Mouse (Mus musculus): ENCODE measurements around the gene Esp22. TPM values are rescaled to one million over a fixed set of nuclear protein-coding genes. Genes with fewer than 3 reads are reported as not detected.
"Not testable (repeated sequence)": the region's sequence is repeated elsewhere in the genome, so short reads cannot be mapped to it uniquely, and the experiment has no call there.

Esp22 gene
- not detected in 2 replicates for polyA plus RNA-seq (2016; fragmentation: Nextera tagmentation; extraction: Ambion mirVana)

- Histone ChIP-seq H3K4me2 (no peak within 1 kb of the TSS), H3K36me3 (no peaks in the 10 kb centered on the region), H3K9me3 (replicated peaks) (no peaks in the 10 kb centered on the region; the same call in 1 of the 2 replicates), H3K27me3 (replicated peaks) (no peaks in the 10 kb centered on the region), H3K4me1 (no peaks in the 10 kb centered on the region), H3K4me3 (no peak within 1 kb of the TSS), H3K27ac (no peak within 1 kb of the TSS), H3K9ac (no peak within 1 kb of the TSS)
- 84% methylated on average over 1 of the region's 1 CpGs for WGBS (ENCODE audit: insufficient replicate concordance)
- no peak for ATAC-seq
Observed at GRCm38 (mm10) chr17:39095034-39095433, at the start of gene Esp22. Gene Esp22 (plus strand): TSS chr17:39095334.

GRCm38 (mm10) chr17:39063641-39064040, 31.5 kb upstream of the Esp22 start:
- Histone ChIP-seq H3K4me1 (no peaks in the 10 kb centered on the region), H3K27me3 (replicated peaks) (no peaks in the 10 kb centered on the region), H3K9ac (no peak overlapping the region), H3K4me3 (no peak overlapping the region), H3K9me3 (replicated peaks) (peaks cover 10% of the 10 kb centered on the region), H3K27ac (no peak overlapping the region), H3K36me3 (no peaks in the 10 kb centered on the region), H3K4me2 (no peak overlapping the region)
- ATAC-seq = no peak

GRCm38 (mm10) chr17:39076937-39077336, 18.2 kb upstream of the Esp22 start, which contains the start of gene Esp23:
Gene Esp23 (minus strand): TSS chr17:39077037.
- H3K9me3 ChIP-seq (replicated peaks) = 0 out of 2 replicates have a peak, but pooled peaks cover 4% of the 10 kb centered on the region
- H3K36me3 ChIP-seq = no peaks in the 10 kb centered on the region
- H3K27ac ChIP-seq = no peak within 1 kb of the TSS
- H3K27me3 ChIP-seq (replicated peaks) = no peaks in the 10 kb centered on the region
- 49% methylated on average over 1 of the region's 1 CpGs for WGBS (ENCODE audit: insufficient replicate concordance)
- no peak within 1 kb of the TSS for H3K9ac ChIP-seq
- no peak for ATAC-seq
- no peak within 1 kb of the TSS for H3K4me3 ChIP-seq
- no peak within 1 kb of the TSS for H3K4me2 ChIP-seq
- H3K4me1 ChIP-seq = no peaks in the 10 kb centered on the region

- not testable (repeated sequence) for H3K4me2 ChIP-seq; H3K27me3 ChIP-seq (replicated peaks); H3K4me3 ChIP-seq; H3K4me1 ChIP-seq; ATAC-seq; H3K27ac ChIP-seq; H3K9ac ChIP-seq; H3K36me3 ChIP-seq
- peaks cover 20% of the 10 kb centered on the region; the same call in 1 of the 2 replicates for H3K9me3 ChIP-seq (replicated peaks)
- WGBS (ENCODE audit: insufficient replicate concordance) = 53% methylated on average over 11 of the region's 11 CpGs
Observed at GRCm38 (mm10) chr17:39107126-39107525, 12.0 kb downstream of the Esp22 start.

GRCm38 (mm10) chr17:39129156-39129555, 34.0 kb downstream of the Esp22 start:
- not testable (repeated sequence) for H3K27ac ChIP-seq; H3K36me3 ChIP-seq; ATAC-seq; H3K4me1 ChIP-seq; H3K9me3 ChIP-seq (replicated peaks); H3K9ac ChIP-seq; H3K27me3 ChIP-seq (replicated peaks); H3K4me2 ChIP-seq; H3K4me3 ChIP-seq
- 59% methylated on average over 12 of the region's 12 CpGs for WGBS (ENCODE audit: insufficient replicate concordance)

Other genes starting within 250 kb of the Esp22 start
- not detected in 2 replicates for gene Esp24, start 58.6 kb upstream of the Esp22 start, polyA plus RNA-seq (2016; fragmentation: Nextera tagmentation; extraction: Ambion mirVana)
- gene Gm21903, start 52.0 kb upstream of the Esp22 start, polyA plus RNA-seq (2016; fragmentation: Nextera tagmentation; extraction: Ambion mirVana) = not detected in 2 replicates
- gene Esp23, start 18.3 kb upstream of the Esp22 start, polyA plus RNA-seq (2016; fragmentation: Nextera tagmentation; extraction: Ambion mirVana) = not detected in 2 replicates